Mouse (Mus musculus) 3T3-L1 (cell line): ENCODE data around the gene Nlrx1.
"Not testable (repeated sequence)": the region's sequence is repeated elsewhere in the genome, so short reads cannot be mapped to it uniquely, and the experiment has no call there.

ENCODE experiments used
- DNase-seq: peaks from one replicate; pipeline ENCODE4 v3.0.0-alpha.2; 2015; ENCODE audit warnings: low read depth, low spot score

Gene Nlrx1

GRCm38 (mm10) chr9:44268432-44268831 lies at the start of gene Nlrx1:
Gene Nlrx1 (minus strand): TSS chr9:44268599.
- DNase-seq, result peak; percentile 10

GRCm38 (mm10) chr9:44317452-44317851 lies 49.1 kb upstream of the Nlrx1 start:
- DNase-seq, result no peak

GRCm38 (mm10) chr9:44314910-44315309 lies 46.5 kb upstream of the Nlrx1 start:
- no peak for DNase-seq

GRCm38 (mm10) chr9:44314257-44314547 lies 45.8 kb upstream of the Nlrx1 start:
- no peak for DNase-seq

- DNase-seq, result no peak
Observed at GRCm38 (mm10) chr9:44313476-44314256, 45.3 kb upstream of the Nlrx1 start.

- DNase-seq, result no peak
Observed at GRCm38 (mm10) chr9:44311136-44312134, 43.0 kb upstream of the Nlrx1 start.

GRCm38 (mm10) chr9:44310750-44311135 lies 42.3 kb upstream of the Nlrx1 start:
- DNase-seq, result no peak

- DNase-seq, result no peak
Observed at GRCm38 (mm10) chr9:44309756-44310155, 41.4 kb upstream of the Nlrx1 start.

- DNase-seq, result no peak
Observed at GRCm38 (mm10) chr9:44307248-44307647, 38.8 kb upstream of the Nlrx1 start.

GRCm38 (mm10) chr9:44306532-44306931 lies 38.1 kb upstream of the Nlrx1 start:
- DNase-seq, result no peak

GRCm38 (mm10) chr9:44305466-44306079 lies 37.2 kb upstream of the Nlrx1 start, which contains the start of gene Hinfp:
Gene Hinfp (minus strand): TSS chr9:44305671.
- peak; percentile 99 for DNase-seq

- DNase-seq, result not testable (repeated sequence)
Observed at GRCm38 (mm10) chr9:44300001-44300400, 31.6 kb upstream of the Nlrx1 start.

GRCm38 (mm10) chr9:44292490-44292889 lies 24.1 kb upstream of the Nlrx1 start:
- DNase-seq, result peak; percentile 52

- DNase-seq, result no peak
Observed at GRCm38 (mm10) chr9:44288959-44289291, 20.5 kb upstream of the Nlrx1 start.

- DNase-seq, result no peak
Observed at GRCm38 (mm10) chr9:44288076-44288958, 19.9 kb upstream of the Nlrx1 start, which contains the start of gene Abcg4. Gene Abcg4 (minus strand): TSS chr9:44288615.

- DNase-seq, result no peak
Observed at GRCm38 (mm10) chr9:44287401-44288075, 19.1 kb upstream of the Nlrx1 start.

- no peak for DNase-seq
Observed at GRCm38 (mm10) chr9:44287003-44287400, 18.6 kb upstream of the Nlrx1 start.

- no peak for DNase-seq
Observed at GRCm38 (mm10) chr9:44286256-44286850, 18.0 kb upstream of the Nlrx1 start.

- DNase-seq, result no peak
Observed at GRCm38 (mm10) chr9:44283183-44283582, 14.8 kb upstream of the Nlrx1 start.

GRCm38 (mm10) chr9:44269973-44270372 lies 1.6 kb upstream of the Nlrx1 start:
- DNase-seq, result peak; percentile 71
